Mouse (Mus musculus): ENCODE measurements at regions not wholly inside any gene's neighbourhood (a gene's known extent, or its start where the extent isn't known, plus 50 kb on each side); places are given as distances from the start of the nearest gene placed in this dataset.

- no peaks in the 10 kb centered on the region for H3K36me3 ChIP-seq (ENCODE audit: control insufficient read depth, insufficient read depth, low read length)
- WGBS = 35% methylated on average over 10 of the region's 10 CpGs
- no peak overlapping the region for H3K4me2 ChIP-seq (ENCODE audit: low read depth, severe bottlenecking)
- H3K4me1 ChIP-seq (ENCODE audit: control insufficient read depth, insufficient read depth, low read length) = peaks cover 19% of the 10 kb centered on the region
- peak; percentile 38 for DNase-seq (ENCODE audit: low spot score)
- H3K9ac ChIP-seq (ENCODE audit: low read length) = no peak overlapping the region
- H3K4me3 ChIP-seq (ENCODE audit: low read depth, low read length) = no peak overlapping the region
- ATAC-seq (ENCODE audit: insufficient number of reproducible peaks, low FRiP score, low TSS enrichment, low read depth) = no peak
- H3K27ac ChIP-seq (replicated peaks; ENCODE audit: low read depth, low read length) = no peak overlapping the region; the same call in 1 of the 2 replicates
- no peaks in the 10 kb centered on the region for H3K9me3 ChIP-seq (ENCODE audit: control insufficient read depth, low read length)
- H3K27me3 ChIP-seq (ENCODE audit: control insufficient read depth, insufficient read depth, low read length) = no peaks in the 10 kb centered on the region
These were observed 482.0 kb downstream of the Tshz3 start for GRCm38 (mm10) chr7:37179907-37180306.

- WGBS = 16% methylated on average over 13 of the region's 13 CpGs
- H3K9me3 ChIP-seq (ENCODE audit: control insufficient read depth, low read length) = no peaks in the 10 kb centered on the region
- DNase-seq (ENCODE audit: low spot score) = peak; percentile 77
- H3K4me2 ChIP-seq (ENCODE audit: low read depth, severe bottlenecking) = peak overlapping the region; percentile 26
- peak; percentile 46; the same call in 1 of the 2 replicates for ATAC-seq (ENCODE audit: insufficient number of reproducible peaks, low FRiP score, low TSS enrichment, low read depth)
- no peaks in the 10 kb centered on the region for H3K36me3 ChIP-seq (ENCODE audit: control insufficient read depth, insufficient read depth, low read length)
- 0 out of 2 replicates have a peak overlapping the region, but pooled peaks have one; percentile 10 for H3K27ac ChIP-seq (replicated peaks; ENCODE audit: low read depth, low read length)
- no peak overlapping the region for H3K4me3 ChIP-seq (ENCODE audit: low read depth, low read length)
- H3K27me3 ChIP-seq (ENCODE audit: control insufficient read depth, insufficient read depth, low read length) = no peaks in the 10 kb centered on the region
- no peak overlapping the region for H3K9ac ChIP-seq (ENCODE audit: low read length)
- H3K4me1 ChIP-seq (ENCODE audit: control insufficient read depth, insufficient read depth, low read length) = peaks cover 19% of the 10 kb centered on the region
These were observed 482.5 kb downstream of the Tshz3 start for GRCm38 (mm10) chr7:37180416-37180815.

- Histone ChIP-seq H3K9ac (ENCODE audit: low read length) (no peak overlapping the region), H3K36me3 (ENCODE audit: control insufficient read depth, insufficient read depth, low read length) (no peaks in the 10 kb centered on the region), H3K4me3 (ENCODE audit: low read depth, low read length) (no peak overlapping the region), H3K27ac (replicated peaks; ENCODE audit: low read depth, low read length) (no peak overlapping the region), H3K9me3 (ENCODE audit: control insufficient read depth, low read length) (no peaks in the 10 kb centered on the region), H3K4me1 (ENCODE audit: control insufficient read depth, insufficient read depth, low read length) (peaks cover 19% of the 10 kb centered on the region), H3K27me3 (ENCODE audit: control insufficient read depth, insufficient read depth, low read length) (no peaks in the 10 kb centered on the region), H3K4me2 (ENCODE audit: low read depth, severe bottlenecking) (no peak overlapping the region)
- ATAC-seq (ENCODE audit: insufficient number of reproducible peaks, low FRiP score, low TSS enrichment, low read depth) (no peak), DNase-seq (ENCODE audit: low spot score) (no peak)
- WGBS = 56% methylated on average over 4 of the region's 4 CpGs
These were observed 483.2 kb downstream of the Tshz3 start for GRCm38 (mm10) chr7:37181109-37181508.

GRCm38 (mm10) chr7:37192536-37192935 lies 494.6 kb downstream of the Tshz3 start:
- Histone ChIP-seq H3K4me2 (ENCODE audit: low read depth, severe bottlenecking) (no peak overlapping the region), H3K27ac (replicated peaks; ENCODE audit: low read depth, low read length) (no peak overlapping the region), H3K27me3 (ENCODE audit: control insufficient read depth, insufficient read depth, low read length) (no peaks in the 10 kb centered on the region), H3K4me3 (ENCODE audit: low read depth, low read length) (no peak overlapping the region), H3K4me1 (ENCODE audit: control insufficient read depth, insufficient read depth, low read length) (no peaks in the 10 kb centered on the region), H3K36me3 (ENCODE audit: control insufficient read depth, insufficient read depth, low read length) (no peaks in the 10 kb centered on the region), H3K9ac (ENCODE audit: low read length) (no peak overlapping the region), H3K9me3 (ENCODE audit: control insufficient read depth, low read length) (no peaks in the 10 kb centered on the region)
- DNase-seq (ENCODE audit: low spot score) (no peak), ATAC-seq (ENCODE audit: insufficient number of reproducible peaks, low FRiP score, low TSS enrichment, low read depth) (no peak)
- WGBS = 25% methylated on average over 2 of the region's 2 CpGs

GRCm38 (mm10) chr7:37204800-37205199 lies 506.9 kb downstream of the Tshz3 start:
- Histone ChIP-seq H3K9ac (ENCODE audit: low read length) (no peak overlapping the region), H3K4me1 (ENCODE audit: control insufficient read depth, insufficient read depth, low read length) (no peaks in the 10 kb centered on the region), H3K36me3 (ENCODE audit: control insufficient read depth, insufficient read depth, low read length) (no peaks in the 10 kb centered on the region), H3K4me2 (ENCODE audit: low read depth, severe bottlenecking) (no peak overlapping the region), H3K27ac (replicated peaks; ENCODE audit: low read depth, low read length) (no peak overlapping the region), H3K4me3 (ENCODE audit: low read depth, low read length) (no peak overlapping the region), H3K9me3 (ENCODE audit: control insufficient read depth, low read length) (no peaks in the 10 kb centered on the region), H3K27me3 (ENCODE audit: control insufficient read depth, insufficient read depth, low read length) (no peaks in the 10 kb centered on the region)
- no peak for ATAC-seq (ENCODE audit: insufficient number of reproducible peaks, low FRiP score, low TSS enrichment, low read depth)
- whole genome bisulfite sequencing = 81% methylated on average over 5 of the region's 5 CpGs
- DNase-seq (ENCODE audit: low spot score) = no peak

GRCm38 (mm10) chr7:37208305-37208704 lies 510.4 kb downstream of the Tshz3 start:
- Histone ChIP-seq H3K4me1 (ENCODE audit: control insufficient read depth, insufficient read depth, low read length) (no peaks in the 10 kb centered on the region; the same call in 1 of the 2 replicates), H3K27me3 (ENCODE audit: control insufficient read depth, insufficient read depth, low read length) (no peaks in the 10 kb centered on the region), H3K4me3 (ENCODE audit: low read depth, low read length) (no peak overlapping the region), H3K4me2 (ENCODE audit: low read depth, severe bottlenecking) (no peak overlapping the region), H3K9me3 (ENCODE audit: control insufficient read depth, low read length) (no peaks in the 10 kb centered on the region), H3K27ac (replicated peaks; ENCODE audit: low read depth, low read length) (no peak overlapping the region), H3K9ac (ENCODE audit: low read length) (no peak overlapping the region), H3K36me3 (ENCODE audit: control insufficient read depth, insufficient read depth, low read length) (no peaks in the 10 kb centered on the region)
- DNase-seq (ENCODE audit: low spot score) = no peak
- WGBS = 87% methylated on average over 7 of the region's 7 CpGs
- ATAC-seq (ENCODE audit: insufficient number of reproducible peaks, low FRiP score, low TSS enrichment, low read depth) = no peak

- no peak overlapping the region for H3K27ac ChIP-seq (replicated peaks; ENCODE audit: low read depth, low read length)
- no peak overlapping the region for H3K4me3 ChIP-seq (ENCODE audit: low read depth, low read length)
These were observed 515.8 kb downstream of the Tshz3 start for GRCm38 (mm10) chr7:37213751-37214181.

GRCm38 (mm10) chr7:37215498-37215897 lies 517.6 kb downstream of the Tshz3 start:
- Histone ChIP-seq H3K4me2 (ENCODE audit: low read depth, severe bottlenecking) (no peak overlapping the region), H3K9me3 (ENCODE audit: control insufficient read depth, low read length) (no peaks in the 10 kb centered on the region), H3K27me3 (ENCODE audit: control insufficient read depth, insufficient read depth, low read length) (no peaks in the 10 kb centered on the region), H3K4me1 (ENCODE audit: control insufficient read depth, insufficient read depth, low read length) (no peaks in the 10 kb centered on the region; the same call in 1 of the 2 replicates), H3K4me3 (ENCODE audit: low read depth, low read length) (no peak overlapping the region), H3K27ac (replicated peaks; ENCODE audit: low read depth, low read length) (no peak overlapping the region), H3K36me3 (ENCODE audit: control insufficient read depth, insufficient read depth, low read length) (no peaks in the 10 kb centered on the region), H3K9ac (ENCODE audit: low read length) (no peak overlapping the region)
- WGBS = 95% methylated on average over 6 of the region's 6 CpGs
- ATAC-seq (ENCODE audit: insufficient number of reproducible peaks, low FRiP score, low TSS enrichment, low read depth) (no peak), DNase-seq (ENCODE audit: low spot score) (no peak)

More at GRCm38 (mm10) chr7:37213751-37214181, 515.8 kb downstream of the Tshz3 start:
- no peak for ATAC-seq (ENCODE audit: insufficient number of reproducible peaks, low FRiP score, low TSS enrichment, low read depth)
- no peaks in the 10 kb centered on the region for H3K9me3 ChIP-seq (ENCODE audit: control insufficient read depth, low read length)
- H3K4me1 ChIP-seq (ENCODE audit: control insufficient read depth, insufficient read depth, low read length) = no peaks in the 10 kb centered on the region; the same call in 1 of the 2 replicates
- no peak overlapping the region for H3K9ac ChIP-seq (ENCODE audit: low read length)
- no peaks in the 10 kb centered on the region for H3K27me3 ChIP-seq (ENCODE audit: control insufficient read depth, insufficient read depth, low read length)
- no peak overlapping the region; the same call in 1 of the 2 replicates for H3K4me2 ChIP-seq (ENCODE audit: low read depth, severe bottlenecking)
- no peaks in the 10 kb centered on the region for H3K36me3 ChIP-seq (ENCODE audit: control insufficient read depth, insufficient read depth, low read length)
- WGBS = 29% methylated on average over 3 of the region's 3 CpGs
- no peak for DNase-seq (ENCODE audit: low spot score)

GRCm38 (mm10) chr7:37220476-37220875 lies 522.6 kb downstream of the Tshz3 start:
- ATAC-seq (ENCODE audit: insufficient number of reproducible peaks, low FRiP score, low TSS enrichment, low read depth) (no peak), DNase-seq (ENCODE audit: low spot score) (no peak)
- Histone ChIP-seq H3K27me3 (ENCODE audit: control insufficient read depth, insufficient read depth, low read length) (no peaks in the 10 kb centered on the region), H3K27ac (replicated peaks; ENCODE audit: low read depth, low read length) (no peak overlapping the region), H3K9ac (ENCODE audit: low read length) (no peak overlapping the region), H3K4me3 (ENCODE audit: low read depth, low read length) (no peak overlapping the region), H3K9me3 (ENCODE audit: control insufficient read depth, low read length) (no peaks in the 10 kb centered on the region), H3K36me3 (ENCODE audit: control insufficient read depth, insufficient read depth, low read length) (no peaks in the 10 kb centered on the region), H3K4me2 (ENCODE audit: low read depth, severe bottlenecking) (no peak overlapping the region), H3K4me1 (ENCODE audit: control insufficient read depth, insufficient read depth, low read length) (no peaks in the 10 kb centered on the region)
- 91% methylated on average over 5 of the region's 5 CpGs for whole genome bisulfite sequencing
